Mouse (Mus musculus): ENCODE data around the gene Adh6a. TPM values are rescaled to one million over a fixed set of nuclear protein-coding genes. Genes with fewer than 3 reads are reported as not detected.

Gene Adh6a
- polyA plus RNA-seq, 1 experiment, result 76.3 TPM

DNA sequence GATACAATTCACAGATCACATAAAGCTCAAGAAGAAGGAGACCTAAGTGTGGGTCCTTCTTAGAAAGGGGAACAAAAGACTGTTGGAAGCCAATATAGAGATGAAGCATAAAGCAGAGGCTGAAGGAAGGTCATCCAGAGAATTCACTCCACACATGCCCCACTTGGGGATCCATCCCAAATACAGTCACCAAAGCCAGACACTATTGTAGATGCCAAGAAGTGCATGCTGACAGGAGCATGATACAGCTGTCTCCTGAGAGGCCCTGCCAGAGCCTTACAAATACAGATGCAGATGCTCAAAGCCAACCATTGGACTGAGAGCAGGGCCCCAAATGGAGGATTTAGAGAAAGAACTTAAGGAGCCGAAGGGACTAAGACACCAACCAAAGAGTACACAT is 29.3 kb upstream of the Adh6a start:
- Histone ChIP-seq H3K4me3 (ENCODE audit: low read depth, low read length) (no peak overlapping the region), H3K4me1 (ENCODE audit: control insufficient read depth, insufficient read depth, insufficient read length, low read length) (no peaks in the 10 kb centered on the region), H3K36me3 (ENCODE audit: control insufficient read depth, insufficient read depth, low read length) (peaks cover 49% of the 10 kb centered on the region), H3K27me3 (ENCODE audit: control insufficient read depth, insufficient read depth, low read length) (no peaks in the 10 kb centered on the region), H3K27ac (ENCODE audit: insufficient read depth, low read depth, low read length) (no peak overlapping the region)
- TF ChIP-seq CTCF (IDR thresholded peaks at IDR 0.05; ENCODE audit: extremely low read depth, insufficient read length, insufficient replicate concordance, low read depth, low read length) (no peak), POLR2A (IDR thresholded peaks at IDR 0.05; ENCODE audit: low read depth, low read length) (no peak)
- whole genome bisulfite sequencing, result 91% methylated on average over 1 of the region's 1 CpGs

DNA sequence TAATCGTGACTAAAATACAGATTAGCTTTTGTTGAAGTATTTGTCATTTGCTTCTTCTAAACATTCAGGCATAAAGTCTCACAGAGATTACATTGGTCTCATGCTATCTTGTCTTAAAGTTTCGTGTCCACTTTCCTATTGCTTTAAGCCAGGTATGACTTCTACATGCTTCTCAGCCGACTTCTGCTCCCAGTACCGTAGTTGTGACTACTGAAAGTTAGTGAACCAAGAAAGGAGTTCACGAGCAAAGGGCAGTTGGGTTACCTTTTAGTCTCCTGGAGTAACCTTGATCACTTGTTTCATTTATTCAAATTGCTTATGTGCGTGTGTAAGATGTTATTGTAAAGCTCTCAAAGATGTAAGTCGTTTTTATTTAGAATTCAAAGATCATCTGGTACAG is 27.1 kb upstream of the Adh6a start:
- Histone ChIP-seq H3K4me1 (ENCODE audit: control insufficient read depth, insufficient read depth, insufficient read length, low read length) (no peaks in the 10 kb centered on the region), H3K27ac (ENCODE audit: insufficient read depth, low read depth, low read length) (no peak overlapping the region), H3K27me3 (ENCODE audit: control insufficient read depth, insufficient read depth, low read length) (no peaks in the 10 kb centered on the region), H3K4me3 (ENCODE audit: low read depth, low read length) (no peak overlapping the region), H3K36me3 (ENCODE audit: control insufficient read depth, insufficient read depth, low read length) (peaks cover 61% of the 10 kb centered on the region)
- WGBS, result 91% methylated on average over 7 of the region's 7 CpGs
- no peak for TF ChIP-seq POLR2A (IDR thresholded peaks at IDR 0.05; ENCODE audit: low read depth, low read length)
- TF ChIP-seq CTCF (IDR thresholded peaks at IDR 0.05; ENCODE audit: extremely low read depth, insufficient read length, insufficient replicate concordance, low read depth, low read length), result no peak

DNA sequence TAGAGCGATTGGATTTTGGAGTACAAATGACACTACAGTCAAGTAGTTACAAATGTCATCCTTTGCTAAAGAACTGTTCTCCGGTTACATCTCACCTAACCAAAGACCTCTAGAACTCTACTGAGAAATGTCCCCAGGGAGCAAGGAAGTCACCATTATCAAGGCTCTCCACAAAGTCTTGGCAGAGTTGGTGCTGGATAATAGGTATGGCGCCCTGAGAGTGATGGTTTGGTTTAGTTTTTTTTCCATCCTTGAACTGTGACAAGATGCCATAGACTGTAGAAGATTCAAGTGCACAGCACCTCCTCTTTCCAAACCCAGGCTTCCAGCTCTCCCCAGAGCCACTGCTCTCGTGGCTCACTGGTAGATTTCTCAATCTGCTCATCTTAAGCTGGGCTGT is 25.4 kb upstream of the Adh6a start:
- Histone ChIP-seq H3K36me3 (ENCODE audit: control insufficient read depth, insufficient read depth, low read length) (peaks cover 54% of the 10 kb centered on the region), H3K27ac (ENCODE audit: insufficient read depth, low read depth, low read length) (no peak overlapping the region), H3K4me3 (ENCODE audit: low read depth, low read length) (no peak overlapping the region), H3K4me1 (ENCODE audit: control insufficient read depth, insufficient read depth, insufficient read length, low read length) (no peaks in the 10 kb centered on the region), H3K27me3 (ENCODE audit: control insufficient read depth, insufficient read depth, low read length) (no peaks in the 10 kb centered on the region)
- 87% methylated on average over 4 of the region's 4 CpGs for WGBS
- TF ChIP-seq CTCF (IDR thresholded peaks at IDR 0.05; ENCODE audit: extremely low read depth, insufficient read length, insufficient replicate concordance, low read depth, low read length) (no peak), POLR2A (IDR thresholded peaks at IDR 0.05; ENCODE audit: low read depth, low read length) (no peak)

DNA sequence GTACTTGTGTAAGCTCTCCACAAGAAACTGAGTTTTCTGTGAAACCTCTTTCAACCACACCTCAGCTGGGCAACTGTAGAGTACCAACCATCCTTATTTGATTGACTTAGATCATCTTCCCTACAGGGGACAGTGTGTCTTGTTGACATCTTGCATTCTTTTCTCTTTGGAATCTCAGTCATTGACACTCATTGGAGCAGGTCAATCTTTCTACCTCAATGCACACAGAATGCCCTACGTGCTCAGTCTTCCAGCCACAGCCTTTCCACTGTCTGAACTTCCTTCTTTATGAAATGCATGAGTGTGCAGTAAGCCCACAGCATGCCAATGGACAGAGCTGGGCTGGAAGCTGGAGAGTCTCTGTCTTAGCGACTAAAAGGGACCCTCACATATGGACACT is 22.4 kb upstream of the Adh6a start:
- H3K27me3 ChIP-seq (ENCODE audit: control insufficient read depth, insufficient read depth, low read length), result no peaks in the 10 kb centered on the region
- WGBS, result 94% methylated on average over 2 of the region's 2 CpGs
- H3K27ac ChIP-seq (ENCODE audit: insufficient read depth, low read depth, low read length), result no peak overlapping the region
- H3K4me1 ChIP-seq (ENCODE audit: control insufficient read depth, insufficient read depth, insufficient read length, low read length), result no peaks in the 10 kb centered on the region; the same call in 1 of the 2 replicates
- H3K4me3 ChIP-seq (ENCODE audit: low read depth, low read length), result no peak overlapping the region
- H3K36me3 ChIP-seq (ENCODE audit: control insufficient read depth, insufficient read depth, low read length), result peaks cover 35% of the 10 kb centered on the region
- TF ChIP-seq CTCF (IDR thresholded peaks at IDR 0.05; ENCODE audit: extremely low read depth, insufficient read length, insufficient replicate concordance, low read depth, low read length) (no peak), POLR2A (IDR thresholded peaks at IDR 0.05; ENCODE audit: low read depth, low read length) (no peak)

DNA sequence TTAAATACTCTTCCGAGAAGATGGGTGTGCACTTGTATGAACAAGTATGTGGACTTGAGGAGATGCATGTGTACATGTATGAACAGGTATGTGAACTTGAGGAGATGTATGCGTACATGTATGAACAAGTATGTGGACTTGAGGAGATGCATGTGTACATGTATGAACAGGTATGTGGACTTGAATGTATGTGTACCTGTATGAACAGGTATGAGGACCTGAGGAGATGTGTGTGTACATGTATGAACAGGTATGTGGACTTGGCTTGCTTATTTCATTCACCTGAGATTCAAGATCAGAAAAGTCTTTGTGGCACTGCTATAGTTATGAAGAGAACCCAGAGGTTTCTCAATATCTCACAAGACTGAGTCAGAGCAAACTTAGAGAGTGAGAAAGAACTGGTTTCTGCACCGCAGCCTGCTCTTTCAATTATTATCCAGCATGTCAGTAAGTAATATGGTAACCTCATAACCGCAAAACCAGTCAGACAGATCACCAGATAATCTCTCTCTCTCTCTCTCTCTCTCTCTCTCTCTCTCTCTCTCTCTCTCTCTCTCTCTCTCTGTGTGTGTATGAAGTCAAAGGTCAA is 21.5 kb upstream of the Adh6a start:
- H3K27me3 ChIP-seq (ENCODE audit: control insufficient read depth, insufficient read depth, low read length), result no peaks in the 10 kb centered on the region
- no peak overlapping the region for H3K27ac ChIP-seq (ENCODE audit: insufficient read depth, low read depth, low read length)
- 94% methylated on average over 4 of the region's 4 CpGs for WGBS
- H3K36me3 ChIP-seq (ENCODE audit: control insufficient read depth, insufficient read depth, low read length), result peaks cover 30% of the 10 kb centered on the region
- TF ChIP-seq CTCF (IDR thresholded peaks at IDR 0.05; ENCODE audit: extremely low read depth, insufficient read length, insufficient replicate concordance, low read depth, low read length) (no peak), POLR2A (IDR thresholded peaks at IDR 0.05; ENCODE audit: low read depth, low read length) (no peak)
- no peaks in the 10 kb centered on the region; the same call in 1 of the 2 replicates for H3K4me1 ChIP-seq (ENCODE audit: control insufficient read depth, insufficient read depth, insufficient read length, low read length)
- no peak overlapping the region for H3K4me3 ChIP-seq (ENCODE audit: low read depth, low read length)

DNA sequence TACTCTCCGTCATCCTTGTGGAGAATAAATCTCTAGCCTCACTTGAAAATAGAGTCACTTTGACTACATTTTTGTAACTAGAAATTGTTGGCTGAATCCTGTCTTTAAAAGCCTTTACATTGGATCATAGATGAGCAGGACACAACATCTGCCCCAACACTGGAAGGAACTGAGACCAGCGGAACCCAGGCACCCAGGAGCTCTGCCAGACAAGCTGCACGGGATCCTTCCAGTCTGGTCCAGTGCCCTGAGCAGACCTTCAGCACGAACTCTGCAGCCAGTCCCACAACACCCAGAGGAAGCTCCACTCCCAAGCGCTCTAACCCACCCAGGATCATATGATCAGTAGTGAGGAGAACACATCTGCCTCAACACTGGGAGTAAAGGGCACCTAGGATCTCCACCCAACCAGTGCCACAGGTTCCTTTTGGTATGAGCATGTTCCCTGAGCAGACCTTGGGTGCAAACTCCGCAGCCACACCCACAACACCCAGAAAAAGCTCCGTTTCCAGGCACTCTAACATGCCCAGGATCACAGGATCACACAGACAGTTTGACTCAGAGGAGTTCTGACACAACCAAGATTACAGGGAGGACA is 19.7 kb upstream of the Adh6a start:
- WGBS, result 49% methylated on average over 7 of the region's 7 CpGs
- Histone ChIP-seq H3K36me3 (ENCODE audit: control insufficient read depth, insufficient read depth, low read length) (peaks cover 23% of the 10 kb centered on the region), H3K27ac (ENCODE audit: insufficient read depth, low read depth, low read length) (peak overlapping the region; percentile 87; the same call in 1 of the 2 replicates), H3K4me3 (ENCODE audit: low read depth, low read length) (no peak overlapping the region), H3K4me1 (ENCODE audit: control insufficient read depth, insufficient read depth, insufficient read length, low read length) (no peaks in the 10 kb centered on the region; the same call in 1 of the 2 replicates), H3K27me3 (ENCODE audit: control insufficient read depth, insufficient read depth, low read length) (no peaks in the 10 kb centered on the region)
- no peak for TF ChIP-seq CTCF (IDR thresholded peaks at IDR 0.05; ENCODE audit: extremely low read depth, insufficient read length, insufficient replicate concordance, low read depth, low read length)
- TF ChIP-seq POLR2A (IDR thresholded peaks at IDR 0.05; ENCODE audit: low read depth, low read length), result peak; percentile 17; the same call in 1 of the 2 replicates

DNA sequence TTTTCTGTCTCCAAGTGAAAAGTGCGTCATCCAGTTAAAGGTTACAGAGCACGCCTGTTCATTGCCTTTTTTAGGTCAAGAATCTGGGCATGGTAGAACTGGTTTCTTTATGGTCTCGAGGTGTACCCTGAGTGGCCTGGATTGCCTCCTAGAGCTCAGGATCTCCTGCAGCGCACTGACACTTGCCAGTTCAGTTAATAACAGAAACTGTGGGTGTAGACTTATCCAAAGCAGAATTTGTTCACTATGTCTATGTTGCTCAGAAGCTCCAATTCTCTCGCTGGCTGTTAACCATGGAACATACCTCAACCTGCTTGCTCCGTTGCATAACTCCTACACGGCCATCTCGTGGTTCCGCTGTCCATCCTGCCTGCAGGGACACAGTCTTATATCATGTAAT is 13.0 kb upstream of the Adh6a start:
- no peaks in the 10 kb centered on the region for H3K27me3 ChIP-seq (ENCODE audit: control insufficient read depth, insufficient read depth, low read length)
- H3K36me3 ChIP-seq (ENCODE audit: control insufficient read depth, insufficient read depth, low read length), result no peaks in the 10 kb centered on the region
- H3K4me1 ChIP-seq (ENCODE audit: control insufficient read depth, insufficient read depth, insufficient read length, low read length), result peaks cover 6% of the 10 kb centered on the region; the same call in 1 of the 2 replicates
- H3K4me3 ChIP-seq (ENCODE audit: low read depth, low read length), result no peak overlapping the region
- TF ChIP-seq CTCF (IDR thresholded peaks at IDR 0.05; ENCODE audit: extremely low read depth, insufficient read length, insufficient replicate concordance, low read depth, low read length), result no peak
- no peak for TF ChIP-seq POLR2A (IDR thresholded peaks at IDR 0.05; ENCODE audit: low read depth, low read length)
- WGBS, result 91% methylated on average over 9 of the region's 9 CpGs
- no peak overlapping the region for H3K27ac ChIP-seq (ENCODE audit: insufficient read depth, low read depth, low read length)

All from small intestine, adult 2 months (tissue).